Mouse (Mus musculus): ENCODE results near the gene Nat10. TPM values are rescaled to one million over a fixed set of nuclear protein-coding genes. Genes with fewer than 3 reads are reported as not detected.

The Nat10 gene
- polyA plus RNA-seq, 1 experiment from 2014 or later: 8.8 TPM

GRCm38 (mm10) chr2:103797491-103798009 is 36.5 kb upstream of the Nat10 start, which contains the start of gene Caprin1:
Gene Caprin1 (minus strand): TSS chr2:103797649.
- peak; percentile 95 for DNase-seq (ENCODE audit: low spot score)
- Histone ChIP-seq H3K4me1 (replicated peaks; ENCODE audit: control insufficient read depth, insufficient read depth) (no peaks in the 10 kb centered on the region), H3K4me3 (ENCODE audit: low read depth, low read length) (peak within 1 kb of the TSS; percentile 95), H3K36me3 (ENCODE audit: control insufficient read depth, insufficient read depth, low read length) (no peaks in the 10 kb centered on the region; the same call in 1 of the 2 replicates), H3K9me3 (ENCODE audit: control insufficient read depth, low read length) (no peaks in the 10 kb centered on the region), H3K27me3 (ENCODE audit: control insufficient read depth, insufficient read depth, low read length) (no peaks in the 10 kb centered on the region), H3K9ac (ENCODE audit: low read length) (peak within 1 kb of the TSS; percentile 94), H3K27ac (replicated peaks) (peak within 1 kb of the TSS; percentile 100), H3K4me2 (replicated peaks; ENCODE audit: low read depth) (peak within 1 kb of the TSS; percentile 76)
- TF ChIP-seq CTCF (IDR thresholded peaks at IDR 0.05; ENCODE audit: low read depth): no peak
- TF ChIP-seq EP300 (optimal IDR thresholded peaks at IDR 0.05): peak; percentile 97
- peak; percentile 96 for ATAC-seq (ENCODE audit: low FRiP score, low TSS enrichment)
- 0% methylated on average over 33 of the region's 33 CpGs for WGBS

- Histone ChIP-seq H3K27me3 (ENCODE audit: control insufficient read depth, insufficient read depth, low read length) (no peaks in the 10 kb centered on the region), H3K27ac (replicated peaks) (peak overlapping the region; percentile 100), H3K4me1 (replicated peaks; ENCODE audit: control insufficient read depth, insufficient read depth) (no peaks in the 10 kb centered on the region), H3K4me2 (replicated peaks; ENCODE audit: low read depth) (peak overlapping the region; percentile 76), H3K4me3 (ENCODE audit: low read depth, low read length) (peak overlapping the region; percentile 95), H3K9me3 (ENCODE audit: control insufficient read depth, low read length) (no peaks in the 10 kb centered on the region), H3K9ac (ENCODE audit: low read length) (peak overlapping the region; percentile 94), H3K36me3 (ENCODE audit: control insufficient read depth, insufficient read depth, low read length) (no peaks in the 10 kb centered on the region; the same call in 1 of the 2 replicates)
- TF ChIP-seq EP300 (optimal IDR thresholded peaks at IDR 0.05): no peak
- TF ChIP-seq CTCF (IDR thresholded peaks at IDR 0.05; ENCODE audit: low read depth): peak; percentile 27
- WGBS: under 1% methylated on average over 41 of the region's 72 CpGs
- DNase-seq (ENCODE audit: low spot score) (peak; percentile 85), ATAC-seq (ENCODE audit: low FRiP score, low TSS enrichment) (peak; percentile 75)
Observed at GRCm38 (mm10) chr2:103796861-103797466, 35.9 kb upstream of the Nat10 start.

- ATAC-seq (ENCODE audit: low FRiP score, low TSS enrichment) (peak; percentile 48), DNase-seq (ENCODE audit: low spot score) (peak; percentile 76)
- peak overlapping the region; percentile 94 for H3K9ac ChIP-seq (ENCODE audit: low read length)
- no peaks in the 10 kb centered on the region for H3K4me1 ChIP-seq (replicated peaks; ENCODE audit: control insufficient read depth, insufficient read depth)
- H3K36me3 ChIP-seq (ENCODE audit: control insufficient read depth, insufficient read depth, low read length): no peaks in the 10 kb centered on the region; the same call in 1 of the 2 replicates
- peak overlapping the region; percentile 100 for H3K27ac ChIP-seq (replicated peaks)
- H3K27me3 ChIP-seq (ENCODE audit: control insufficient read depth, insufficient read depth, low read length): no peaks in the 10 kb centered on the region
- H3K4me3 ChIP-seq (ENCODE audit: low read depth, low read length): peak overlapping the region; percentile 95
- TF ChIP-seq CTCF (IDR thresholded peaks at IDR 0.05; ENCODE audit: low read depth): no peak
- TF ChIP-seq EP300 (optimal IDR thresholded peaks at IDR 0.05): no peak
- H3K9me3 ChIP-seq (ENCODE audit: control insufficient read depth, low read length): no peaks in the 10 kb centered on the region
- H3K4me2 ChIP-seq (replicated peaks; ENCODE audit: low read depth): peak overlapping the region; percentile 76
- WGBS: under 1% methylated on average over 40 of the region's 42 CpGs
Observed at GRCm38 (mm10) chr2:103796211-103796860, 35.3 kb upstream of the Nat10 start.

- no peak for TF ChIP-seq CTCF (IDR thresholded peaks at IDR 0.05; ENCODE audit: low read depth)
- no peak for TF ChIP-seq EP300 (optimal IDR thresholded peaks at IDR 0.05)
- WGBS: 1% methylated on average over 11 of the region's 11 CpGs
- no peaks in the 10 kb centered on the region for H3K4me1 ChIP-seq (replicated peaks; ENCODE audit: control insufficient read depth, insufficient read depth)
- peak overlapping the region; percentile 76 for H3K4me2 ChIP-seq (replicated peaks; ENCODE audit: low read depth)
- no peaks in the 10 kb centered on the region for H3K9me3 ChIP-seq (ENCODE audit: control insufficient read depth, low read length)
- no peaks in the 10 kb centered on the region for H3K27me3 ChIP-seq (ENCODE audit: control insufficient read depth, insufficient read depth, low read length)
- ATAC-seq (ENCODE audit: low FRiP score, low TSS enrichment) (peak; percentile 69), DNase-seq (ENCODE audit: low spot score) (peak; percentile 82)
- peak overlapping the region; percentile 100 for H3K27ac ChIP-seq (replicated peaks)
- peak overlapping the region; percentile 94 for H3K9ac ChIP-seq (ENCODE audit: low read length)
- no peaks in the 10 kb centered on the region; the same call in 1 of the 2 replicates for H3K36me3 ChIP-seq (ENCODE audit: control insufficient read depth, insufficient read depth, low read length)
- peak overlapping the region; percentile 95 for H3K4me3 ChIP-seq (ENCODE audit: low read depth, low read length)
Observed at GRCm38 (mm10) chr2:103795843-103796210, 34.8 kb upstream of the Nat10 start.

GRCm38 (mm10) chr2:103792009-103792408 is 30.9 kb upstream of the Nat10 start:
- no peak overlapping the region for H3K4me2 ChIP-seq (replicated peaks; ENCODE audit: low read depth)
- no peak overlapping the region for H3K4me3 ChIP-seq (ENCODE audit: low read depth, low read length)
- 90% methylated on average over 1 of the region's 1 CpGs for WGBS
- TF ChIP-seq CTCF (IDR thresholded peaks at IDR 0.05; ENCODE audit: low read depth): no peak
- no peaks in the 10 kb centered on the region for H3K27me3 ChIP-seq (ENCODE audit: control insufficient read depth, insufficient read depth, low read length)
- no peak overlapping the region for H3K27ac ChIP-seq (replicated peaks)
- no peaks in the 10 kb centered on the region for H3K9me3 ChIP-seq (ENCODE audit: control insufficient read depth, low read length)
- no peak for ATAC-seq (ENCODE audit: low FRiP score, low TSS enrichment)
- H3K36me3 ChIP-seq (ENCODE audit: control insufficient read depth, insufficient read depth, low read length): no peaks in the 10 kb centered on the region; the same call in 1 of the 2 replicates
- H3K9ac ChIP-seq (ENCODE audit: low read length): no peak overlapping the region
- no peak for DNase-seq (ENCODE audit: low spot score)
- no peaks in the 10 kb centered on the region for H3K4me1 ChIP-seq (replicated peaks; ENCODE audit: control insufficient read depth, insufficient read depth)

- Histone ChIP-seq H3K27ac (replicated peaks) (no peak overlapping the region), H3K27me3 (ENCODE audit: control insufficient read depth, insufficient read depth, low read length) (no peaks in the 10 kb centered on the region), H3K9me3 (ENCODE audit: control insufficient read depth, low read length) (no peaks in the 10 kb centered on the region), H3K36me3 (ENCODE audit: control insufficient read depth, insufficient read depth, low read length) (peaks cover 5% of the 10 kb centered on the region; the same call in 1 of the 2 replicates), H3K9ac (ENCODE audit: low read length) (no peak overlapping the region), H3K4me3 (ENCODE audit: low read depth, low read length) (no peak overlapping the region), H3K4me2 (replicated peaks; ENCODE audit: low read depth) (no peak overlapping the region), H3K4me1 (replicated peaks; ENCODE audit: control insufficient read depth, insufficient read depth) (no peaks in the 10 kb centered on the region)
- TF ChIP-seq EP300 (optimal IDR thresholded peaks at IDR 0.05) (no peak), CTCF (IDR thresholded peaks at IDR 0.05; ENCODE audit: low read depth) (no peak)
- no peak for ATAC-seq (ENCODE audit: low FRiP score, low TSS enrichment)
- WGBS: 95% methylated on average over 1 of the region's 1 CpGs
- no peak for DNase-seq (ENCODE audit: low spot score)
Observed at GRCm38 (mm10) chr2:103785735-103786134, 24.7 kb upstream of the Nat10 start.
